Mouse (Mus musculus) skeletal muscle tissue, adult 2 months (tissue): ENCODE data around the gene Scamp2.

ENCODE experiments used
- DNase-seq: peaks from one replicate; pipeline ENCODE4 v3.0.0-alpha.2; 2012; ENCODE audit warnings: low read depth, low spot score

Scamp2 gene

GRCm38 (mm10) chr9:57627191-57627590 is 66.4 kb downstream of the Scamp2 start:
- no peak for DNase-seq

GRCm38 (mm10) chr9:57627892-57628291 is 67.1 kb downstream of the Scamp2 start:
- DNase-seq: no peak

GRCm38 (mm10) chr9:57628717-57629116 is 68.0 kb downstream of the Scamp2 start:
- no peak for DNase-seq

GRCm38 (mm10) chr9:57629118-57629874 is 68.6 kb downstream of the Scamp2 start:
- DNase-seq: peak; percentile 54

- DNase-seq: no peak
Observed at GRCm38 (mm10) chr9:57633481-57634024, 72.8 kb downstream of the Scamp2 start.

GRCm38 (mm10) chr9:57637272-57637671 is 76.5 kb downstream of the Scamp2 start:
- no peak for DNase-seq

GRCm38 (mm10) chr9:57637741-57638322 is 77.1 kb downstream of the Scamp2 start:
- peak; percentile 62 for DNase-seq
